Mouse (Mus musculus) heart, adult 2 months (tissue): ENCODE results near the gene Gm49320.

Experiments
- CTCF ChIP-seq: fragments of 200-600 bp; IDR thresholded peaks from 2 replicates; pipeline ENCODE4 v1.8.1; 2022; ENCODE audit warnings: antibody characterized with exemption, mild to moderate bottlenecking, moderate library complexity
- EP300 ChIP-seq: fragments of 200-500 bp; IDR thresholded peaks from 2 replicates; pipeline ENCODE4 v1.6.1; 2011; ENCODE audit warnings: low read depth, low read length, control low read depth; ENCODE audit not compliant: insufficient read depth
- POLR2A ChIP-seq: fragments of 200-500 bp; IDR thresholded peaks from 2 replicates; pipeline ENCODE4 v1.6.1; 2011; ENCODE audit warnings: mild to moderate bottlenecking, low read depth, low read length, control low read depth; ENCODE audit not compliant: insufficient read depth

- no peak for TF ChIP-seq POLR2A
- no peak for TF ChIP-seq CTCF
- TF ChIP-seq EP300, result no peak
Measured at GRCm38 (mm10) chr8:4297822-4298221, 59.2 kb downstream of the Gm49320 start.
